Mouse (Mus musculus) mouse trophoblast stem cell (cell line): ENCODE results near the gene Tob2.

Source experiments
- in situ Hi-C, 2 experiments: fragments of 300-500 bp; cut with MseI, MboI; formaldehyde crosslinking; loops; 2 replicates in 1 of 2; 3 replicates in 1 of 2; pipeline ENCODE4 v1.15.1; 2025

Tob2 gene

GRCm38 (mm10) chr15:81838554-81839235 lies 19.9 kb downstream of the Tob2 start:
- in situ Hi-C loops: no loop called here

DNA sequence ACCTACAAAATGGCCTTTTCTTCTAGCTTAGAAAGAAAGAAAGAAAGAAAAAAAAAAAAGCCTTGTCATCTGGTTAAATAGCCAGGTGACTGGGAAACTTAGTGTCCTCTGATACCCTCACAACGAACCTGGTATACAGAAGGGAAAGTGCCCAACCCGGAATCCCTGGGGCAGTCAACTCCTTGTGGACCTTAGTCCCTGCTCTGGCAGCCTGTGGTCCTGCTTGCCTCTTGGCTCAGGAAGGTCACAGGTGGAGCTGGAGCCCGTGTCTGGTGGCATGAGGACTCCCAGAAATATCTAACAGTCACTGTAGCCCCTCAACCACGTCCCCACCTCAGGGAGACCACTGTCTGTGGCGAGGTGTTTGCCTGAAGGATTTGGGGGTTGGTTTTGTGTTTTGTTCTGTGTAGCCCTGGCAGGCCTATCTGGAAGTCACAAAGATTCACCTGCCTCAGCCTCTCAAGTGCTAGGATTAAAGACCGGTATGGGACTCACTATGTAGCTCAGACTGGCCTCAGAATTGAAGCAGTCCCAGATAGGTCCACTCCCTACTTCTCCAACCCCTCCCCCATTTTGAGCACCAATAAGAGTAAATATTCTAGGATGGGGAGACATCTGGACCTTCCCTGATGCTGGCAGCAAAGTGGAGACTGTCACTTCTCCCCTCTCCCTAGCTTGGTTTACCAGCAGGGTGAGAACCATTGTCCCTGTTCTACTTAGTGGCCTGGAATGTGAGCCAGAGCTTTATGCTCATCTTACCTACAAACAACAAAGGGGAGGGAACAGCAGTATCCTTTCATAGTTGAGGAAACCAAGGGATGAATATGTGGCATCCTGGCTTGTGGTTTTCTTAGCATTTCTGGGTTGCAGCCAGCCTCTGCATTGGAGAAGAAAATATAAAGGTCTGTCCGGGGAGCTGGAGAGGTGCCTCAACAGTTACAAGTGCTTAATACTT lies 21.4 kb downstream of the Tob2 start:
- in situ Hi-C loops: no loop called here

DNA sequence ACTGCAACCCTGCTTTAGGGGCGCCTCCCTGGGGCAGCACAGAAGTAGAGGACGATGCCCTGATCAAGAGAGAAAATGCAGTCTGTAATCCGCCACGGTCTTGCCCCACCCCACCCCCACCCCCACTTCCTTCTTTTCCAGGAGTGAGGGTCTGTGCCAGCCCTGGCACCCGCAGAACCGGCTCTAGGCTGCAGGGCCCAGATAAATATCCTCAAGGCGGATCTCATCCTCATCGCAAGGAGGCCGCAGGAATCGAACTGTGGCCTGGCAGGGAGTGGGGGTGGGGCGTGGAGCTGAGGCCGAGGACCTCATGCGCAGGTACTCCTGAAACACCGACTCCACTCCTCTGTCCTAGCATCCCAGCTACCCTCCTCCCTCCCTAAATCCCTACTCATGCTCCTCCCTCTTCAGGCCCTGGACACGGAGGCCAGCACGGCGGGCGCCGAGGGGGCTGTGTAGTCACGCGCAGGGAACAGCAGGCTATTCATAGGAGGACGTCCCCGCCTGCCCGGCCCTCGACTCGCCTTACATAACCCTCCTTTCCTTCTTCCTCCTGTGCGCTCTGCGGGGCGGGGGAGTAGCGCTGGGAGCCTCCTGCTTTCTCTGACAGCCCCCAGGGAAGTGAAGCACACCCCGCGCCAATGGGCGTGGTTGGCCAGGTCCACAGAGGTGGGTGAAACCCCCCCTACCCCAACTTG lies 22.3 kb downstream of the Tob2 start:
- in situ Hi-C loops: no loop called here

- in situ Hi-C loops: no loop called here
Observed at GRCm38 (mm10) chr15:81835007-81835880, 23.4 kb downstream of the Tob2 start.

GRCm38 (mm10) chr15:81834171-81834841 lies 24.3 kb downstream of the Tob2 start:
- in situ Hi-C loops: no loop called here

DNA sequence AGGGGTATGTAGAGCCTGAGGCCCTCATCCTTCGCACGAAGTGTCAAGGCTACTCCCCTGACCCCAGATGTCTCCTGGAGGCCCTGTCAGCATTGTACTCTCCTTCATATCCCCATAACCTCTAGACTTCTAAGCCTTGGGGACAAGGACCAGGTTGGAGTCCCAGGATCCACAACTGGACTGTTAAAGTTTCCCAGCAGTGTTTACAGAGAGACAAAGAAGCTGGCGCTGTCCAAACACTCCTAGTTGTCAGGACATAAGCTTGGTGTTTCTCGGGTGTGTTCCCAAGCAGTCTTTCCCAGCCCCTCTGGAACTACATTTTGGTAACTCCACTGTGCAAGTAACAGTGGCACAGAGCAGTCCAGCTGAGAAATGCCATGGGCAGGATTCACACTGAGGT lies 25.1 kb downstream of the Tob2 start:
- in situ Hi-C loops: no loop called here

DNA sequence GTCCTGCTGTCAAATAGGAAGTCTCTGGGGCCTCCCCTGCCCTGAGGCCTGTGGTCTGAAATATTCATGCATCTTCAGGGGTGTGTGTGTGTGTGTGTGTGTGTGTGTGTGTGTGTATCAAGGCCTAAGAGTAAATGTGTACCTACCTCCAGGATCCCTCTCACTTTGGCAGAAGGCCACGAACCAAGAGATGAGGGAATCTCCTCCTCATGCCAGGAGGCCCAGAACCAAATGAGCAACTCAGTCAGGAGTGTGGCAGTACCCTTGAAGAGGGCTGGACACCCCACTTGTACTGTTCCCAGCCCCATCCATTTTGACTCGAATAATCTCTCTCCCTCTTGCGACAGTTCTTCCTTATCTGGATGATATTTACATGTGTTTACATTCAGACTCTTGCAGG lies 26.4 kb downstream of the Tob2 start:
- in situ Hi-C loops: no loop called here

DNA sequence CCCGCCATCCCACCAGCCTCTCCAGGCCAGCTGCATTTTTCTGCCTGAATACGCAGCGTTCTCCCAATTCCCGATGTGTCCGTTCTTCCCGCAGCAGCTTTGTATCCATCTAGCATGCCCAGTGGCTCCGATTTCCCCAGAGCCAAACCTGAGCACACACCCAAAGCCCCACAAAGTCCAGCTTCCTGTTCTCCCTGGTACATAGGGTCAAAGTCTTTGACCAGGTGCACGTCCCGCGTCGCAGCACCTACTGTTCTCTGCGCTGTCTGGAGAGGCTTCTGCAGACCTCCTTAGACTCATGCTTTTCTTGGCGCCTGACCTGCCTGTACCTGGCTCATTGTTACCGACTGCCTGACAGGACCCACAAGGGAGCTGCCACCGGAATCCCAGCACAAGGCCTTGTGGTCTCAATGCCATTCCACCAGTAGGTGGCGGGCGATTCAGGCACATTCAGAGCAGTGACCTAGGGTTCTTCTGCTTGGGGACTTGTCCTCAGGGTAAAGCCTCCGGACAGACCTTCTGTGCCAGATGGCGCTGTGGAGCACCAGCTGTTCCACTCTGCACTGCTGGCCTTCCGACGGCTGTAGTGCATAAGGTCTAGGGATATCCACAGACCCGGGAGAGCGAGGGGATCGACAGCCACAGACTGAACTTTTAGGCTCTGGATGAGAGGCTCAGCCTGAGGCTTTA lies 27.3 kb downstream of the Tob2 start:
- in situ Hi-C loops: no loop called here

GRCm38 (mm10) chr15:81830530-81830929 lies 28.1 kb downstream of the Tob2 start:
- in situ Hi-C loops: no loop called here

DNA sequence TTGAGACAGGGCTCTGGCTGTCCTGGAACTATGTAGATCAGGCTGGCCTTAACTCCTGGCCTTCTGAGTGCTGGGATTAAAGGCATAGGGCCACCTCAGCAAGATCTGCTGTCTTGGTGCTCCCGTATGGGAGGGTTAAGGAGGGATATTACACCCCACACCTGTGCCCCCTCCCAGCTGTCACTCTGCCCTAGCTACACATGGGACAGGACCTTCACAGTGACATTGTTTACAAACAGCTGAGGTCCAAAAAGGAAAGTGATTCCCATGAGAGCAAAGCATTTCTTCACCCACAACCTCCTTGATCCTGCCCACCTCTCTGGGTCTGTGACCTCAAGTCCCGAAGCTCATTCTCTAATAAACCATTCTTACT lies 29.4 kb downstream of the Tob2 start:
- in situ Hi-C loops: no loop called here

DNA sequence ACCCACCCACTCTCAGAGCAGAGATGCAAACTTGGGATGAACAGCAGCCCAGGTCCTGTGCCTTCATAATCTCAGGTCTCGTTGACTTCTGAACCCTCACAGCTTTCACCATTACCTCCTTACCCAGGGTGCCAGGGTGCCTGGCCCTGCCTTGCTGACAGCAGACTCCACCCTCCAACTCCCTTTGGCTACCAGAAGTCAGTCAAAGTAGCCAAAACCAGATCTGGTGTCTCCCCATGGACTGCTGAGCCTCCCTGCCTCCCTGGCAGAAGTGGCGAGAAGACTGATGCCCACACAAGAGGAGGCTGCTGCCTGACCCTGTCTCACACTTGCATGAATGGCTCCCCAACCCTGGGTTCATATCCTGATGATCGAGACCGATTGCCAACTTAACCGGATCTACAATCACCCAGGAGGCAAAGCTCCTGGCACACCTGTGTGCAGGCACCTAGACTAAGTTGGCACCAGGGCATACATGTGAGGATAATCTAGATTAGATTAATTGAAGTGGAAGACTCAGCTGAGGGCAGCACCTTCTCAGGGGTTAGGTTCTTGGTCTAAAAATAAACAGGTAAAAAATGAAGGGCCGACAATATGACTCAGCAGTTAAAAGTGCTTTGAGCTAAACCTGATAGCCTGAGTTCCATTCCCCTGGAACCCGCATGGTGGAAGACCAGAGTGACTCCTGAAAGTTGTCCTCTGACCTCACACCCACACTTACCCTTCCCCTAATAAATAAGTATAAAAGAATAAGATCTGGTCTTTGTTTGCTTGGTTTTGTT lies 30.0 kb downstream of the Tob2 start:
- in situ Hi-C loops: no loop called here

GRCm38 (mm10) chr15:81824832-81825231 lies 33.8 kb downstream of the Tob2 start:
- in situ Hi-C loops: no loop called here

- in situ Hi-C loops: no loop called here
Observed at GRCm38 (mm10) chr15:81822631-81823030, 36.0 kb downstream of the Tob2 start.

DNA sequence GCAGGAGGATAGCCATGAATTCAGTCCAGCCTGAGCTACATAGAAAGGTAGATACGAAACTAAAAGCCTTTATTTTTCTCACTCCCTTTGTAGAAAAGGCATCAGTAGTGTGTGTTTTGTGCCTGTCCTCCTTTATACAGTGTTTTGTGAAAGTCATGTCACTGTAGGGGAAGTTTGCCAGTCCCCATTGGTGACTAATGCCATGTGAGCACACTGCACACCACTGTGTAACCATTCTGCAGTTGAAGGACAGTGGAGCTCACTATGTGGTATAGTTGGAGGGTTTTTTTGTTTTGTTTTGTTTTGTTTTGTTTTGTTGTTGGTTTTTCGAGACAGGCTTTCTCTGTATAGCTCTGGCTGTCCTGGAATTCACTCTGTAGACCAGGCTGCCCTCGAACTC lies 40.2 kb downstream of the Tob2 start:
- in situ Hi-C loops: no loop called here

DNA sequence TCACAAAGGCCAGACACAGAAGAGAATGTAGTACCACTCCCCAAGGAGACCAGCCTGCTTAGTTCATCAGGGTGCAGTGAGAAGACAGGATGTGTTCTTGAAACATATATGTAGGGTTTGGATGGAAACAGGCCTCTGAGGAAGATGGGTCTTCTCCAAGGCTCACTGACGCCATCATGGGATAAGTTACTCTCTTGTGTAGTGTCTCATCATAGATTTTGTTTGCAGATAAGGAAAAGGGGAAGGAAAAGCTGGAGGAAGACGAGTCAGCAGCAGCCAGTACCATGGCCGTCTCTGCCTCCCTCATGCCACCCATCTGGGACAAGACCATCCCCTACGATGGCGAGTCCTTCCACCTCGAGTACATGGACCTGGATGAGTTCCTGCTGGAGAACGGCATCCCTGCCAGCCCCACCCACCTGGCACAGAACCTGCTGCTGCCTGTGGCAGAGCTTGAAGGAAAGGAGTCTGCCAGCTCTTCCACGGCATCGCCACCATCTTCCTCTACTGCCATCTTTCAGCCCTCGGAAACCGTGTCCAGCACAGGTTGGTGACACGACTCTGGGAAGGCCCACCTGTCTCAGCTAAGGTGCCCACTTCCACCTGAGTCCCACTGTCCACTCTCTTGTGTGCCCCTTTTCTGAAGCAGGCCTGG lies 43.8 kb downstream of the Tob2 start:
- in situ Hi-C loops: no loop called here

GRCm38 (mm10) chr15:81813986-81814705 lies 44.5 kb downstream of the Tob2 start:
- in situ Hi-C loops: no loop called here

DNA sequence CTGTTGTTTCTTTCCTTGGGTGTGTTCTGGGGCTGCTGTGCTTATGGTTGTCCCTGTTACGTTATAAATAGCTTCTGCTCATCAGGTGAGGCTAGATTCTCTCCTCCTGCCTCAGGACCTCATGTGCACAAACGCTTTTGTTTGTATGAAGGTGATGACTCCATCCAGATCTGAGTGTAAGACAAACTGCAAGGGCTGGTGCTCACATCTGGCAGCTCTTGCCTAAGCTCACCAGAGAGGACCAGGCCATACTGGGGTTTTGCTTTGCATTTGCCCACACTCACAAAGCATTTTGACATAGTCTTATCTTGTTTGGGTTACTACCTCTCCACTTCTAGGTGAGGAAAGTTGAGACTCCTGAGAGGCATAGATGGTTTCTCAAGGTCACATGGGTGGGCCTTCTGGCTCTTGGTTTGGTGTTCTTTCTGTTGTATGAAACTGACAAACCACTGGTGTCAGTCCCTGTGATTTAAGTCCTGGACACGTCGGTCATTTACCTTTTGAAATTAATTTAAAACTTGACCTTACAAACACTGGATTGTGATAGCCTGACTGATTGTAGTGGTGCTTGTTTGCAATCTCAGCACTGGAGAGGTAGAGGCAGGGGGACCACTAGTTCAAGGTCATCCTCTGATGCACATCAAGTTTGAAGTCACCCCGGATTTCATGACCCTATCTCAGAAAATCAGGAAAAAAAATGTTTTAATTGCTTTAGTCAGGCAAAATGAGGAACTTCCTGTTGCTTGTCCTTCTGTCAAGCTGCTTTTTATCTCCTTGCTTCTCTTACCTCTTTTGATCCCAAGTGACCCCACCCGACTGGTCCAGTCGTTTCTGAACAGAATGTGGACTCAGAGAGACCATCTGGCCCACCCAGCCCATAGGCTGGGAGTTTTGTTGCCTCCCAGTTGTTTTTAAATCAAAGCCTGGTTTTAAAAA lies 45.6 kb downstream of the Tob2 start:
- in situ Hi-C loops: no loop called here
